Mouse (Mus musculus): ENCODE measurements around the gene Hoxc8.

Gene Hoxc8

DNA sequence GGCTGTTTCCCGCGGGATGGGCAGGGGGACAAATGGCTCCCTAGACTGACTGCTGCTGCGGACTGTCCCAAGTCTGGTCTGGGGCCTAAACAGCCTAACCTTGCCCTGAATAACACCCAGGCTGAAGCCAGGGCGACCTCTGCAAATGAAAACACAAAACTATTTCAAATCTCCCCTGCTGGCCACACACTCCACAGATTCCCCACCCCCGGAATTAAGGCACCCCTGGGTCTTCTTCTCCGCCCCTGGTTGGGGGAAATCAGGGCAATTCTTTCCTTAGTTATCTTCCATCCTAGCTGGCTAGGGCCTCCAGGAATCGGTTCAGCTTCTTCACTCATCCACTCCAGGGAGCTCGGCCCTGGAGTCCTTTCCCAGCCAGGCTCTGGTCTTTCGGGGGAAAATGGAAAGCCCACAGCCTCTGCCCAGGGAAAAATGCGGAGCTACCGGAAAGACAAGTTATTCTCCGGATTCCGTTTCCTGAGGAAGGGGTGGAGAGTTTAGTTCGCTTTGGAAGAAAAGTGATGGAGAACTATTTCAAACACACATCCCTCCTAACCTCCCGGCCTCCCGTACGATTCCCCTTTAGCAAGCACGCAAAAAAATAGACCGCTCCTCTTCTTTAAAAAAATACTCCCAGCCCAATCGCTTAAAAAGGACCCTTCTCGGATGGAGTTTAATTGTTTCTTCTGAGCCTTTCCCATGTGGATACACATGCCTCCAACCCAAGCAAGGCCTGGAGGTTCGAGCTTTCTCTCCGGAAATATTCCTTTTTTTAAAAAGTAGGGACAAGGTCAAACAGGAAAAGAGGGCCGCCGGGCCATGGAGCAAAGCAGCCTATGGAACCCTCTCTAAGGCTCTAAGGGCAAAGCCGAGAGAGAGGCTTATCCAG lies 25.2 kb upstream of the Hoxc8 start:
- DNase-seq (ENCODE audit: low spot score in 2 of 2): no peak

DNA sequence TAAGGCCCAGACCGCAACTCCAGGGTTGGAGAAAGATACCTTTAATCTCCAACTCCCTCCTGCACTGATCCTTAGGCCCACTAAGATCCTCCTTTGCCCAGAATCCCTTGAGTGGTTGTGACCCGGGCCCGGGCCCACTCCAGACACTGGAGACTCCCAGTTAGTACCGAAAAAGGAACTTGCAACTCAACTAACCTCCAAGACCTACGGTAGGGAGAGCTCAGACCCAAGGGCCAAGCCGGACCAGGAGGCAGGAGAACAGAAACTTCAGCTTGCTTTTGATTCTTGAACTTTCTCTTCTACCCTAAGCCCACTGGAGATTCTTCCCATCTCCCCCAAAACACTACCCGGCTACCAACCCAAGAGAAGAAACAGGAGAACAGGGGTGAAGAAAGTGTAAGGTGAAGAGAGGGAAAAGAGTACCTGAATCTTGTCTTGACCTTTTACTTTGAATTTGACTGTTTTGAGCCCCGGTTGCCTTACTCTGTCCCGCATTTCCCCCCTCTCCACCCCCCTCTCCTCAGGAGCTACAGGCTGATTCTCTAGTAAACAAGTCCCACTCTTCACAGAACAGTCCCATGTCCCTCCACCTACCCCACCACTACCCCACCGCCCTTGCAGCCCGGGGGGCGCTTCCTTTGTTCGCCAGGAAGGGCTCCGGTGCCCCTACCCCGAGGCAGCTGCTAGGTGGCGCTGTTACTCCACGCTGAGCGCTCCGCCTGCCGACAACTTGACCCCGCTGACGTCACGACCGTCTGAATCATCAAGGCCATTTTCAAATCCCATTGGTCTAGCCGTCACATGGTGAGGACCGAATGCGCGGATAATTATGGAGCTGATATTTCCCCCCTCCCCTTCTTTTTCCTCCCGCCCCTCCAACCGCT lies 24.3 kb upstream of the Hoxc8 start:
- peak in 1 of 2 experiments; percentile 81 for DNase-seq (ENCODE audit: low spot score in 2 of 2)

DNA sequence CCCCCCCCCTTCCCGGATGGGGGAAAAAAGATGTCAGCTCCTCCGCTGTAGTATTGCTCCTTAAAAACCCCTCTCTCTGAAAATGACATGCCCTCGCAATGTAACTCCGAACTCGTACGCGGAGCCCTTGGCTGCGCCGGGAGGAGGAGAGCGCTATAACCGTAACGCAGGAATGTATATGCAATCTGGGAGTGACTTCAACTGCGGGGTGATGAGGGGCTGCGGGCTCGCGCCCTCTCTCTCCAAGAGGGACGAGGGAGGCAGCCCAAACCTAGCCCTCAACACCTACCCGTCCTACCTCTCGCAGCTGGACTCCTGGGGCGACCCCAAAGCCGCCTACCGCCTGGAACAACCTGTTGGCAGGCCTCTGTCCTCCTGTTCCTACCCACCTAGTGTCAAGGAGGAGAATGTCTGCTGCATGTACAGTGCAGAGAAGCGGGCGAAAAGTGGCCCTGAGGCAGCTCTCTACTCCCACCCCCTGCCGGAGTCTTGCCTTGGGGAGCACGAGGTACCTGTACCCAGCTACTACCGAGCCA lies 23.6 kb upstream of the Hoxc8 start, which contains the start of gene Hoxc10:
Gene Hoxc10 (plus strand): TSS at position 21 of the 536 bp plus-strand sequence.
- no peak for DNase-seq (ENCODE audit: low spot score in 2 of 2)

DNA sequence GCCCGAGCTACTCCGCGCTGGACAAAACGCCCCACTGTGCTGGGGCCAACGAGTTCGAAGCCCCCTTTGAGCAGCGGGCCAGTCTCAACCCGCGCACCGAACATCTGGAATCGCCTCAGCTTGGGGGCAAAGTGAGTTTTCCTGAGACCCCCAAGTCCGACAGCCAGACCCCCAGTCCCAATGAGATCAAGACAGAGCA lies 23.2 kb upstream of the Hoxc8 start, which contains the start of gene Hoxc5:
Gene Hoxc5 (plus strand): TSS at position 132 of the 199 bp plus-strand sequence.
- DNase-seq (ENCODE audit: low spot score in 2 of 2): no peak

DNA sequence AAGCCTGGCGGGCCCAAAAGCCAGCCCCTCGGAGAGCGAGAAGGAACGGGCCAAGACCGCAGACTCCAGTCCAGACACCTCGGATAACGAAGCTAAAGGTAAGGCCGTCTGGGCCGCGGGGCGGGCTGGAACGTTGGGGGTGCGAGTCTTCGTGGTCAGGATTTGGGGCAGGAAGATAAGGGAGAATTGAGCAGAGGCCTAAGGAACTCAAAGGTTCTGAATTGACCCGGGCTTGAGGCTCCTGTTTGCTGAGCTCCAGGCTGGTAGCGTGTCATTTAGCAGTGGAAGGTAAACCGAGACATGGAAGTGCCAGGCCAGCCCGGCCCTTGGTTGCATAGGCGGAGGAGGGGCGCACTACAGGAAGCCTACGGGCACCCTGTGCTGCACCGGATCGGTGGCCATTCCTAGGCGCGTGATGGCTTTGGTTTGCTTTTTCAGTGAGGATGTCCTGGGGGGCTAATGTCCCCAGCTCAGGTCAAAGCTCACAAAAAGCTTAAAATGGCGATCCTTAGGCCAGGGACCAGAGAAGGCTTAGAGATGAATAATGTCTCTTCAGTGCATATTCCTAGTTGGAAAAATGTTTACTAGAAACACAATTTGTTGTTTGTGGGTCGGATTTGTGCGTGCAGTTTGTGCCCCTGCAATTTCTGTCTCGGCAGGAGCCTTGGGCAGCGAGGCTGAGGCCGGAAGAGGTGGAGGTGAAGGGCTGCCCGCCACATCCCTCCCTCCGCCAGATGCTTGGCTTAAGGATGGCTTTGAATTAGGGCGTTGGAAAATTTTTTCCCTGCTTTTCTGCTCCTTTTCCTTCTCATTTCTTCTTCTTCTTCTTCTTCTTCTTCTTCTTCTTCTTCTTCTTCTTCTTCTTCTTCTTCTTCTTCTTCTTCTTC lies 22.7 kb upstream of the Hoxc8 start:
- DNase-seq (ENCODE audit: low spot score in 2 of 2): no peak

DNA sequence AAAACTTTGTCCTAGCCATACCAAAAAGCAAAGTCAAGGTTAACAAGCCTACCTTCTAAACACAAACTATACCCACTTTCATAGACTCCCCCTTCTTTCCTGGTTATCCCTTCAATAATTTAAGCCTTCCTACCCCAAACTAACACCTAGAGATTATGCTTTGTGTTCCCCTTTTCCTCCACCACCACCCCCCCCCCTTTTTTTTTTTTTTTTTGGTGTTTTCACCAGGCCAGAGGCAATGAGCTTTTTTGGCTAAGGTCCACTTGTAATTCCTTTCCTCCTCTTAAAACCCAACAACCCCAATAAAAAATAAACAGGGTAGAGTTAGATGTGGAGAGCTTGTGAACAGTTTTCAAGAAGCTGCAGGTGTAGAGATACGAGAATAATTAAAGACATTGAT lies 21.1 kb upstream of the Hoxc8 start:
- DNase-seq (ENCODE audit: low spot score in 2 of 2): no peak

DNA sequence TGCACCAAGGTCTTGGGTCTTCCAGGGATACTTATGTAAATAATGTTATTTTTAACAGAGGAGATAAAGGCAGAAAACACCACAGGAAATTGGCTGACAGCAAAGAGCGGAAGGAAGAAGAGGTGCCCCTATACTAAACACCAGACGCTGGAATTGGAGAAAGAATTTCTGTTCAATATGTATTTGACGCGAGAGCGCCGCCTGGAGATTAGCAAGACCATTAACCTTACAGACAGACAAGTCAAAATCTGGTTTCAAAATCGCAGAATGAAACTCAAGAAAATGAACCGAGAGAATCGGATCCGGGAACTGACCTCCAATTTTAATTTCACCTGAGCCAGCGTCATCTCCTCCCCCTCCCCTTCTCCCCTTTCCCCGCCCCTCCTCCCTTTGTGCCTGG lies 19.7 kb upstream of the Hoxc8 start:
- DNase-seq (ENCODE audit: low spot score in 2 of 2): no peak

DNA sequence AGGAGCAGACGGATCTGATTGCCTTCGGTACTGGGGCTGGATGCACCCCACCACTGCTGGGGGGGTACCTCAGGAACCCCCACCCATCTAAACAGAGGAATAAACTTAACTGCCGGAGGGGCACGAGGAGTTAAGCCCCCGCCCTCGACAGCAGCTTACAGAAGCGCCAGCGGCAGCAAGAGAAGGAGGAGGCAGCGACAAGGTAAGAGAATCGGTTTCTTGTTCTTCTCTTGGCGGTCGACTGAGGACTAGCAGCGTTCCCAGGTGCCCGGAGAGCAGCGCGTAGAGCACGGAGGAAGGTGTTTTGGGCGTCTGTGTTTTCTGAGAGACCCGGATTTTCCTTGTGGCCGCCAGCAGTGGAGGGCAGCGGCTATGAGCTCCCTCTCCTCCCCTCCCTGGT lies 18.2 kb upstream of the Hoxc8 start:
- no peak for DNase-seq (ENCODE audit: low spot score in 2 of 2)

DNA sequence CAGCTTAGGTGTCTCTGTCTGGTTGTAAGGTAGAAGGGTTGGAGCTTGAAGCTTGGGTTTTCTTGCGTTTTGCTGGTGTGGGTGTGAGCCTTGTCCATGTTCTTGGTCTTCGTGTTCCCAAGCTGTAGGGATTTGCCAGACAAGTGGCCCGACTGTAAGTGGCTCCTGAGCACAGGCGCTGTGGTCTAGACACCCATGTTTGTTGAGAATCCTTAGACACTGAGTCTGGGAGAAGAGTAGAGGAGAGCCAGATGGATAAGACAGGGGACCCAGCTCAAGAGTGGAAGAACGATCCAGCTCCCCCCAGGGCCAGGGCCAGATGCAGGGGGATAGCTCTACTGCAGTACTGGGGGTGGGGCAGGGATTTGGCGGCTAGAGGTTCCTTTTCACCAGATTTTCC lies 17.7 kb upstream of the Hoxc8 start:
- DNase-seq (ENCODE audit: low spot score in 2 of 2): no peak

DNA sequence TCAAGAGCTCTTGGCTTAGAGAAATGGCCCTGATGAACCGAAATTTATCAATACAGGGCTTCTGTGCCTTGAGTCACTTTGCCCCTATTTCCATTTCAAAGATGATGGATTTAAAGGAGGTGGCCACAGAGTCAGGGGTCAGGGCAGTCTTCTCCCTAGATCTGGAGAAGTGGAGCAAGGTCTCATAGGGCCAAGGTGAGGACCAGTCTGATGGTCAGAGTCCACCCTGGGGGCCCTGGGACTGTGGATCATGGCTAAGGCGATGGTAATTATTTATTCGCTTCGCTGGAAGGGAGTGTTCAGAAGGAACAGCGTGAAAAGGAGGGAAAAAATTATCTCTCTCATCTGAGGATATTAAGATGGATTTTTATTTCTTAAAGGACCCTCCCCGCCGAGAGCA lies 15.4 kb upstream of the Hoxc8 start:
- DNase-seq (ENCODE audit: low spot score in 2 of 2): no peak

DNA sequence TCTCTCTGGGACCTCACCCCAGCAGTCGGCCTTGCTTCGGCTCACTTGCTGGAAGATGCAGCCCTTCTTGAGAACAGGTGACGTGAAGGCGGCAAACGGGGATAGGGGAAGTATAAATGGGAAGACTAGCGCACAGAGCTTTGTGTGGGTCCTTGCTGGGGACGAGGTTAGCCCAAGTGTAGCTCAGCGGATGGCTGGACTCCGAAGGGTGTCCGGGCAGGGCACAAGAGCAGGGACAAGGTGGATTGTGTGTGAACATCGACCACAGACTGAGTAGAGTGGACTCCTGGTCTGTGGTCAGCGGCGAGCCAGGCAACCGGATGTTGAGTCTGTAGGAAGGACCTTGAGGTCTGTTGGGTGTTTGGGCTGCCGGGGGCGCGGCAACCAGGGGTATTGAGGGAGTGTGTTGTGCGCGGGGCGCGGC lies 14.7 kb upstream of the Hoxc8 start:
- DNase-seq (ENCODE audit: low spot score in 2 of 2): no peak

DNA sequence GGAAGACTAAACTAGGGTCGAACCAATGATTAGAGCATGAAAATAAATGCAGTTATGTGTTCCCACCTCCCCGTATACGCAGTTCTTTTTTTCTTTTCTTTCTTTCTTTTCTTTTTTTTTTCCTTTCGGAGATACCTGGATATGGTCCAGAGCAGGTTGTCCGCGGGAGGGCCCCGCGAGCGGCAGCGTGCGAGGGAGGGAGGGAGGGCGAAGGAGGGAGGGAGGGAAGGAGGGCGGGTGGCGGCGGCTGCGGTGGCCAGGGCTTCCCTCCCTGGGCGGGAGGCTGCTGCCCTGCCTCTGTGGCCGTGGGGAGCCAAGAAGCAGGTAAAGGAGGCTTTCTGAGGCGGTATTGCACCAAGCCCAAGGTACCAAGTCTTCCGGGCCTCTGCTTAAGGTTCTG lies 14.2 kb upstream of the Hoxc8 start, which contains the start of gene Hoxc9:
Gene Hoxc9 (plus strand): TSS at position 269 of the 400 bp plus-strand sequence.
- DNase-seq (ENCODE audit: low spot score in 2 of 2): no peak

DNA sequence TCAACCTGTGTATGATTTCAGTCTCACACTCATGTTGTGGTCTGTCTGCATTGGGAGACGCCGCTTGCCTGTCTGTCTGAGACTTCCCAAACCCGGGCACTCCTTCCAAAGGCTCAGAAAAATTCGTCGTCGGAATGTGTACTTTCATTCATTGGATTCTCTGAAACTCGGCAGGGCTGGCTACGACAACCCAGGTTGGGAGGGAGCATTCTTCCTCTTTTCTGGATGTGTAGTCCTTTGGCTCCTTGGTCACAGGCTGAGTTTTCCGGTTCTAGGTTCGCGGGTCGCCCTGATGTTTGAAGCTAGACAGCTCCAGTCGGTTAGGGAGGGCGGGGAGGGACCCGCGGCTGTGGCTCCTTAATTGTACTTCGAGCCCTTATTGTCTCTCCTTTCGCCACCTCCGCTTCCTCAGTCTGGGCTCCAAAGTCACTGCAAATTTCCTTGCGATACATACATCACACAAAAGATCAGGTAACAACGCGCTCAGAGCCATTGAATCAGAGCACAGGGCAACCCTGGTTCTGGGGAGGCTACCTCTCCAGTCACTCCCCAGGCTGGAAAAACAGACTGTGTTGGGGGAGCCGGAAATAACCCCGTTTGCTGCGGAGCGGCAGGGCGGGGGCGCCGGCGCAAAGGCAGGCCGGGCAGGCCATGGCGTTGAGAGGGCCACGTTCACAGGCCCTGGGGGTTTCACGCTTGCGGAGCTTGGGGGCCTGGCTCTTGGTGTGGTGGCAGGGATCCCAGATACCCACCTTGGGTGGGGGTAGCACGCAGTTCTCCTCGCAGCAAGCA lies 13.6 kb upstream of the Hoxc8 start:
- DNase-seq (ENCODE audit: low spot score in 2 of 2): no peak

DNA sequence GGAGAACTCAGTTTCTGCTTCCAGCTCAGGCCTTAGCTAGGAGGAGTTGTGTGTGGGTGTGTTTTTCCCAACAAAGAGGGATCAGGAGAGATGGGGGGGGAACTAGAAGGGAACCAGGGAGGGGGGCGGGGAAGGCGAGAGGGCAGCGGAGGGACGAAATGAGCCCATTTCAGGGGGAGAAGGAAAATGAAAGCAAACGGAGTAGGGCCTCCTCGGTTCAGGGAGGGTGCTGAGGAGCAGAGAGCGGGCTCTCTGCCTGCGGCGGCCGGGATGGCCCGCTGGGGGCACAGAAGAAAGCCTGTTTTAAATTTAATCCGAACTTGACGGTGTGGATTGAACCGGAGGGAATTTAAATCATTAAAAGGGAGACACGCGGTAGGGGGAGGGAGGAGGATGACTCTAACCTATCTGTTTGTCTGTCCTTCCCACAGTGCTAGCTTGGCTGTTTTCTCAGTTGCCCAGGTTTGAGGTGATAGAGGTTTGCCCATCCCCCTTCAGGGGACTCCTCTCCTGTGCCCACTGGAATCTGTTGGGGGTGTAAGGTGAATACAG lies 12.9 kb upstream of the Hoxc8 start:
- no peak for DNase-seq (ENCODE audit: low spot score in 2 of 2)

DNA sequence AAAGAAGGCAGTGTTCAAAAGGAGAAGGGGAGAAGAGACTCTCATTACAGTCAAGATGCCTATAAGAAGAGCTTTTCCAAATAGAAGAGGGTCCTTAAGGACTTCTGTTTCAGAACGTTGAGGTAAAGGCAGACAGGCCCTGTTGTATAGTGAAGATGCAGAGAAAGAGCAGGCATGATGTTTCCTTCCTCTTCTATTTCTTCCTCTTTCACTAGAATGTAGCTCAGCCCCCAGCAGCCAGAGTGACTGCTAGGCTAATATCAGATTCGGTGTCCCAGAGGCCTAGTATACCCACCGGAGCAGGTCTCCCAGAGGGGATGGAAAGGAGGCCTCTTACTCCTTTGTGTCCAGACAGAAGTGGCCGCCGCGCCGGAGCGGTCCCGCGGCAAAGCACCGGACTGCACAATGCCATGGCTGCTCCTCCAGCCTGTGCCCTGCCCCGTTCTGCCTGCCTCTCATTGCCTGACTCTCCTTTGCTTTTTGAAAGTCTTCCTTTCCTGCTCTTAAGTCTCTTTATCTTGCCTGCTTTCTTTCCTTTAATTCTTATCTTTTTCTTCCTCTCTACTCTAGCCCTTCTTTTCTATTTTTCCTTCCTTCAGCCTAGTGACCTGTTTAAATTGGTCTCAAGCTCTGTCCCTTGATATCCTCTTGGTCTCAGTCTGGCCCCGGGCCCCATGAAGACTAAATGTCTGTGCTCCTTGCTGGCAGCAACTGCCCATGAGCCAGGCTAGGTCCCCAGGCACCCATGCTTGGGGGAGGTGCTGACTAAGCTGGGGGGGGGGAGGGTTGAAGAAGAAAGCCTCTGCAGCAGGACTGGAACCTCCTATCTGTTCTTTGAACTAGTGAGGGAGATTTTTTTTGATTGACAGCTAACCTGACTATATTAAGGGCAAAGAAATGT lies 11.5 kb upstream of the Hoxc8 start:
- DNase-seq (ENCODE audit: low spot score in 2 of 2): no peak

DNA sequence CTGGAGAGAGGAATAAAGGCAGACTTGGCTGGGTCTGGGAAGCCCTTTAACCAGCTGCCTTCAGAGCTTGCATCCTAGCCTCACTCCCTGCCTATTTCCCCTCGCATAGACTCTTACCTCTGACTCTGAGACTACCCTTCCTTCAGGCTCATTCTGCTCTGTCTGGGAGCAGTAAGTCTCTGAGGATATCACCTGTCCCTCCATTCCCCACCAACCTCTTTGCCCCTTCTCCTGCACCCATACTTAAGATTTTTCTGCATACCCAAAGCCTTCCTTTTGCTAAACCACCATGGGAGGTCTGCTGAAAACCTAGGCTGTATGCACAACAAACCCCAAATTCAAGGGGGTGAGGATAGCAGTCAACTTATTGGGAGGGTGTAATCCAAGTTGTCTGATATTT lies 10.5 kb upstream of the Hoxc8 start:
- no peak for DNase-seq (ENCODE audit: low spot score in 2 of 2)

DNA sequence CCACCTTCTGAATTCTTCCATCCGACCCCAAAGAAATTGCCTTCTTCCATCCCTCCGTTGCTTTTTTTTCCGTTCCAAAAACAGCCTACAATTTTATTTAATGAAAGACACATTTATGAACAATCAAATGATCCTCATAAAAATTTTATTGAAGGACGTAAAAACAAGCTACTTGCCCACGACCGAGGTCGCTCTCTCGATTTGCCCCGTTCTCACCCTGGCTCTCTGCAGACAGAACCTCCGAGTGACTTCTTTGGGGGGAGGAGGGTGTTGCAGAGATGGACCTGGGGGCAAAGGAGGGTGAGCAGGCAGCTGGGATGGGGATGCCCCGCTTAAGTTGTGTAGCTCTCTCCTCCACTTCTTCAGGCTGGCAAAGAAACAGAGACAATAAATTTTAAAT lies 10.1 kb upstream of the Hoxc8 start:
- no peak for DNase-seq (ENCODE audit: low spot score in 2 of 2)

DNA sequence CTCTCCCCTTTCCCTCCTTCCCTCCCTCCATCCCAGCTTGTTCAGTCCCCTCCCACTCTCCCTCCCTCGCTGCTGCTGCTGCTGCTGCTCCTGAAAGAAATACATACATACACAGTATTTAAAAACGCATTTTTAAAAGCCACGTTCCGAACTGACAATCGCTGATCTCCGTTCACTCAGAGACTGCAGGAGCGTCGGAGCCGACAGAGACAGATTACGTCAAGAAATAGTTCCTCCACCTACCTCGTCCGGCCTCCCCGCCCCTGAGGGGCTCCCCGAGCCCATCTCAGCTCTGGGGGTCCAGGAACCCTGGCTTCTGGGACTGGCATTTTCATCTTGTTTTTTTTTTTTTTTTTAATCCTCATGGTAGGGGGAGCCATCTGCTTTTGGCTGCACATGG lies 9.5 kb upstream of the Hoxc8 start:
- DNase-seq (ENCODE audit: low spot score in 2 of 2): no peak

Data from urinary bladder, adult 18-20 months (tissue).